In genomic region chr19:16314295-16314821, GRCm38 (mm10) we compare ENCODE assay signal across 11 mouse cellular contexts.
A peak's percentile ranks its signal among the peaks of the same experiment; 100 is the strongest.
DNase-seq lines count a peak whose midpoint lies in the region; ATAC-seq and TF ChIP-seq lines count a peak whose summit lies in the region.
"Had no signal": no experiment of that assay in that cellular context is flagged by ENCODE, and none has a peak within 500 bp of the region (broad histone marks: within the 10 kb centered on the region; RNA-seq: fewer than 3 reads in every experiment).

No protein-coding gene starts in this region.

- no peaks in the 10 kb centered on the region for H3K4me1 ChIP-seq in midbrain, postnatal 0 days (ENCODE audit: insufficient read depth, low read length)

- no peak overlapping the region for H3K9ac ChIP-seq in midbrain, postnatal 0 days (replicated peaks; ENCODE audit: low read length, poor library complexity, severe bottlenecking)
- H3K9ac ChIP-seq: heart, embryonic 12.5 days; liver, embryonic 12.5 days had no signal

- DNase-seq in adrenal gland, postnatal 10 days: peak; percentile 30
- DNase-seq in adrenal gland, adult 2 months: no peak
- DNase-seq in kidney, postnatal 14 days: peak; percentile 48
- no peak for DNase-seq in kidney, adult 11 months
- DNase-seq in retina, postnatal 1 day: peak; percentile 50
- DNase-seq in retina, embryonic 14.5 days (ENCODE audit: low spot score): no peak
- peak; percentile 28 for DNase-seq in midbrain, postnatal 0 days (ENCODE audit: low spot score)
- no peak for DNase-seq in testis, postnatal 14 days (ENCODE audit: low spot score)

- H3K4me2 ChIP-seq in midbrain, postnatal 0 days (ENCODE audit: low read depth, low read length, poor library complexity, severe bottlenecking): no peak overlapping the region
- H3K4me2 ChIP-seq: heart, embryonic 12.5 days; liver, embryonic 12.5 days had no signal

- no peaks in the 10 kb centered on the region for H3K27me3 ChIP-seq in midbrain, postnatal 0 days (ENCODE audit: insufficient read depth, low read length)
- H3K27me3 ChIP-seq: heart, embryonic 12.5 days; liver, embryonic 12.5 days; megakaryocyte, embryonic 14.5 days had no signal

- TF ChIP-seq CTCF in midbrain, postnatal 0 days (IDR thresholded peaks at IDR 0.05): no peak

- no peak overlapping the region for H3K27ac ChIP-seq in midbrain, postnatal 0 days (ENCODE audit: low read depth, low read length)
- H3K27ac ChIP-seq: liver, embryonic 12.5 days had no signal

- 17% methylated on average over 4 of the region's 4 CpGs for WGBS in midbrain, postnatal 0 days

- no peak overlapping the region for H3K4me3 ChIP-seq in midbrain, postnatal 0 days (ENCODE audit: low read depth, low read length)
- H3K4me3 ChIP-seq: heart, embryonic 12.5 days; liver, embryonic 12.5 days; megakaryocyte, embryonic 14.5 days had no signal

- H3K36me3 ChIP-seq in midbrain, postnatal 0 days (ENCODE audit: insufficient read depth, low read length): no peaks in the 10 kb centered on the region
- H3K36me3 ChIP-seq: heart, embryonic 12.5 days had no signal

- H3K9me3 ChIP-seq in midbrain, postnatal 0 days (ENCODE audit: low read length): no peaks in the 10 kb centered on the region
- H3K9me3 ChIP-seq: heart, embryonic 12.5 days; liver, embryonic 12.5 days; megakaryocyte, embryonic 14.5 days had no signal

- ATAC-seq in midbrain, postnatal 0 days (ENCODE audit: low FRiP score): no peak
- ATAC-seq: liver, embryonic 12.5 days had no signal

Comparison
In these comparisons a context has a peak if more than half of its experiments do, and no peak if none do; other contexts are left out.
1. DNase-seq: peak in adrenal gland, postnatal 10 days (single experiment), kidney, postnatal 14 days (single experiment), retina, postnatal 1 day (single experiment) and midbrain, postnatal 0 days (single experiment); none in adrenal gland, adult 2 months (single experiment), kidney, adult 11 months (single experiment), retina, embryonic 14.5 days (single experiment) and testis, postnatal 14 days (single experiment).